Mouse (Mus musculus) gastrocnemius, postnatal 36 days (tissue): ENCODE results near the gene Vps53. TPM values are rescaled to one million over a fixed set of nuclear protein-coding genes. Genes with fewer than 3 reads are reported as not detected.

Experiments
- DNase-seq, 2 experiments: peaks; one replicate each; pipeline ENCODE4 v3.0.0; 2022
- intact Hi-C: fragments of 180-260 bp; cut with DNase I; formaldehyde crosslinking; loops from one replicate; pipeline ENCODE4 v1.15.1; 2025
- total RNA-seq, 2 experiments: library from RNA; stranded (reverse); gene quantifications; 2 replicates each; pipeline ENCODE4 v1.2.3; 2021

The Vps53 gene
- total RNA-seq, 2 experiments from 2014 or later = 20.2 TPM

- intact Hi-C loops = no loop called here
- no peak for DNase-seq
Measured at GRCm38 (mm10) chr11:76122571-76122970, 56.9 kb downstream of the Vps53 start.

GRCm38 (mm10) chr11:76121086-76121485, 58.4 kb downstream of the Vps53 start:
- DNase-seq = no peak
- intact Hi-C loops = no loop called here

- intact Hi-C loops = no loop called here
- DNase-seq = peak in 1 of 2 experiments; percentile 31
Measured at GRCm38 (mm10) chr11:76120407-76120901, 59.0 kb downstream of the Vps53 start.

DNA sequence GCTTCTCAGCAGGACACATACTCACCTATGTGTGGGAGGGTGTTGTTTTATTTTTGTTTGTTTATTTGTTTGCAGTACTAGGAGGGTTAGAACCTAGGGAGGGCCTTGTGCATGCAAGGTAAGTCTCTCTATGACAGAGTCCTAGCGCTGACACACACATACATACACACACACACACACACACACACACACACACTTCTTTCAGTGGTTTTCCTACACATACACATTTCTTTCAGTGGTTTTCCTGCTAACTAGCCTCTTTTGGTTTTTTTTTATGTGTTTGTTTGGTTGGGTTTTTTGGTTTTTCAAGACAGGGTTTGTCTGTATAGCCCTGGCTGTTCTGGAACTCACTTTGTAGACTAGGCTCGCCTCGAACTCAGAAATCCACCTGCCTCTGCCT, 69.0 kb downstream of the Vps53 start:
- no peak for DNase-seq
- intact Hi-C loops = no loop called here

DNA sequence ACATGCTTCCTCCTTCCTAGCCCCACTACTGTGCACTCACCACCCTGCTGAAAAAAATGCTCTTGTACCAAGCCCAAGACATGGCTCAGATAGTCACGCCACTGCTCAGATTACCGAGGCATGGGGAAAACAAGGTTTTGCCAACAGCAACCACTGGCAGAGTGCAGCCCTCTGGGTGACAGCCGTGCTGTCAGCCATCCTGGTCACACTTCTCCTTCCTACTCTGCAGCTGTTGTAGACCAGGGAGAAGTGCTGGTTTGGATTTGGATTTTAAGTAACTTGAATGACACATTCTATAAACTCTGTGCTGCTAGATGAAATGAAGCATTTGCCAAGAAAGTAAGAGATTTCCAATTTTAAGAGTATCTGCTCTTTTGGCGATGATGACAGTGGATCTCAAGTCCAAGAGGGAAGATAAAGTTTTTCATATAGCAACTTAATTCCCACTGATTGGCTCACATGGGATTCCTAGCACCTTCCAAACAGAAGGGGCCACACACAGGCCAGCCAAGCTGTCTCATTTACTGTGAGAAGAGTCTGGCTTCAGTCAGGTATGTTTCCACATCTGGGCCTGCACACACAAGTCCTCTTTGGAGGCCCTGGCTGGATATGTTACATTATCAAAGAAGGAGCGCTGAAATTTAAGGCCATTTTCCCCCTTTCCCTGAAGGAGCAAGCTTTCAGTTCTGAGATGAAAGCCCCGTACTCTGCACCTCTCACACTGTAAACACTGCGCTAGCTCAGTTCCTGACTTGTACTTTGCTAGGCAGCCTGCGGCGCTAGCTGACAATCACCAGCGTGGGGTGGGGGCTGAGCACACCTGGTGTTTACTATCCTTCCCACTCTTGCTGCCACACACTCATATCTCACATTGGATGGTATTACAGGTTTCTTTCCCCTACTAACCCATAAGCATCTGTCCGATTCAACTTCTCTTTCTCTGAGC, 72.6 kb downstream of the Vps53 start:
- intact Hi-C loops = no loop called here
- no peak for DNase-seq

- intact Hi-C loops = no loop called here
- no peak for DNase-seq
Measured at GRCm38 (mm10) chr11:76101154-76101553, 78.3 kb downstream of the Vps53 start.

DNA sequence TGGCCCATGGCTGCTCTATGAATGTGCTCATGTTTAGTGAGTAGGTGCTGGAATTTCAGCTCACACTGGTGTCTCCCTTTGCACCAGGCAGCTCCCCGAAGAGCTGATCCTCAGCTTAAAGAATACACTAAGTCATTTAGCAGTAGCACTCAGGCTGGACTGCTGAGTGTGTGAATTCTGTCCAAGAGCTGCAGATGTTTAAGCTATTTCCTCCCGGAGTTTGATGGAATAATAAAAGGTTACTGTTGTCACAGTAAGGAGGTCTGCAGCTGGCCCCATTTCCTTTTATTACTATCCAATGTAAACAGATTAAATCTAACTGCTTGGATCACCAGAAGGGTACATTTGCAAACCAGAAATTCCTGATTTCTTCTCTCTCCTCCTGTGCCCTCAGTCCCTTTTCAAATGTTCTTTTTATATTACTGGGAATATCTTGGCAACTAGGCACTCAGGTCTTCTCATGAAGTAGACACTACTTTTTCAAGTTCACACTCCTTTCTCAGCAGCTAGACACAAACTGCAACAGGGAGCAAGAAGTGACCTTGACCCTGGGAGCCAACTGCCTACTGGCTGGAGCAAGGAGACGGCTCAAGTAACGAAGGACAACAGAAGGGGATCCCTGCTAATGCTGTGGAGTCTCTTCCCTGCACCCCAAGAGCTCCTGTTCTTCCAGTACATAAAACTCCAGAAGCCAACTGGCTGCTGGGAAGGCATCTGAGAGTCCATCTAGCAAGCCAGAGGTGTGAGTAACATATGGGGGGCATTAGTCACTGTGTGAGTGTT, 80.1 kb downstream of the Vps53 start:
- no peak for DNase-seq
- intact Hi-C loops = no loop called here

DNA sequence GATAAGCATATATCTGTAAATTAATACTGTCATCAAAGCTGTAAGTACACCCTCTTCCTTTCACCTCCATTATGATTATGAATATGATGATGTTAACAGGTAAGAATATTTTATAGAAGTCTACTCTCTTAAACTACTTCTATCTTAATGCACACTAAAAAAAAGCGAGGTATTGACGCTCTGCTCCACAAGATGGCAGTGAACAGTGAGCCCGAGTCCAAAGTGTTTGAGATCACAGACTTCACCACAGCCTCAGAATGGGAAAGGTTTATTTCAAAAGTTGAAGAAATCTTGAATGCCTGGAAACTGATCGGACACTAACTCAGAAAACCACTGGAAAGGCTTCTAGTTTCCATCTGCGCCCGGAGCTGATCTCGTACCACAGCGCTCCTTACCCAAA, 85.8 kb downstream of the Vps53 start:
- DNase-seq = no peak
- intact Hi-C loops = no loop called here

- intact Hi-C loops = loop anchor here (10.0 kb wide), 1 partner anchor 315 kb away; the partner anchor contains the start of gene Timm22
- no peak for DNase-seq
Measured at GRCm38 (mm10) chr11:76089776-76090175, 89.7 kb downstream of the Vps53 start.

GRCm38 (mm10) chr11:76088506-76088905, 90.9 kb downstream of the Vps53 start:
- intact Hi-C loops = loop anchor here (10.0 kb wide), 1 partner anchor 316 kb away; the partner anchor contains the start of gene Timm22
- no peak for DNase-seq

- DNase-seq = peak in 1 of 2 experiments; percentile 28
- intact Hi-C loops = loop anchor here (2.0 to 10.0 kb wide), 2 partner anchors 81 to 319 kb away; partner anchors contain the start of gene Timm22
Measured at GRCm38 (mm10) chr11:76085898-76086591, 93.4 kb downstream of the Vps53 start.

- intact Hi-C loops = loop anchor here (2.0 to 10.0 kb wide), 3 partner anchors 58 to 320 kb away; partner anchors contain the start of genes Rflnb and Timm22
- DNase-seq = no peak
Measured at GRCm38 (mm10) chr11:76084943-76085342, 94.5 kb downstream of the Vps53 start.

GRCm38 (mm10) chr11:76083941-76084367, 95.5 kb downstream of the Vps53 start:
- intact Hi-C loops = loop anchor here (2.0 to 10.0 kb wide), 3 partner anchors 57 to 321 kb away; partner anchors contain the start of genes Rflnb and Timm22
- DNase-seq = no peak

DNA sequence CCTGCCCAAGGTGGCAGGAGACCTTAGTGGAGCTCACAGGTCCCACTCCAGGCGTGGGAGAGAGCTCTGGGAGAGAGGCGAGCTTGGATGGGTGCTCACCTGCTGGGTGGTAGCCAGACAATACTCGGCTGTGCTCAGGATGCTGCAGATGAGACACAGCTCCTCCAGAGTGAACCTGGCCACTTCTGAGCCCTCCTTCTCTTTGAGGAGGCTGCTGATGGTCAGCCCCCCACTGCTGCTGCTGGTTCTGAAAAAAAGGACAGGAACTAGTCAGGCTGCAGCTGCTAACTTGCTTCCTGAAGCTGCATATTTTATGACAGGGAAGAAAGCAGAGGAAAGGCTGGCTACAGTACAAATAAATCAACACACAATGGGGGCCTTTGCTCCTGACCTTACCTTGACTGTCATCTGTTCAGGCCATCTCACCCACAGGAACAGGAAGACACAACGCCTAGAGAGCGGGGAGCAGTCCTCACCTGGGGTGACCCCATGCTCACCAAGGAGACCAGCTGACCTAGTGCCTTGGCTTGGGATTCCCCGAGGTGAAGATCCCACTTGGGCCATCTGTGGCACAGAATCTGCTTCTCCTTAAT, 98.3 kb downstream of the Vps53 start:
- intact Hi-C loops = loop anchor here (5.0 to 10.0 kb wide), 2 partner anchors 54 to 324 kb away; partner anchors contain the start of genes Rflnb and Timm22
- no peak for DNase-seq

- intact Hi-C loops = loop anchor here (5.0 to 10.0 kb wide), 2 partner anchors 53 to 325 kb away; partner anchors contain the start of genes Rflnb and Timm22
Measured at GRCm38 (mm10) chr11:76080293-76080692, 99.2 kb downstream of the Vps53 start.

GRCm38 (mm10) chr11:76077341-76077740, 102.1 kb downstream of the Vps53 start:
- DNase-seq = no peak
- intact Hi-C loops = no loop called here

More at GRCm38 (mm10) chr11:76080293-76080692, 99.2 kb downstream of the Vps53 start:
- DNase-seq = no peak

DNA sequence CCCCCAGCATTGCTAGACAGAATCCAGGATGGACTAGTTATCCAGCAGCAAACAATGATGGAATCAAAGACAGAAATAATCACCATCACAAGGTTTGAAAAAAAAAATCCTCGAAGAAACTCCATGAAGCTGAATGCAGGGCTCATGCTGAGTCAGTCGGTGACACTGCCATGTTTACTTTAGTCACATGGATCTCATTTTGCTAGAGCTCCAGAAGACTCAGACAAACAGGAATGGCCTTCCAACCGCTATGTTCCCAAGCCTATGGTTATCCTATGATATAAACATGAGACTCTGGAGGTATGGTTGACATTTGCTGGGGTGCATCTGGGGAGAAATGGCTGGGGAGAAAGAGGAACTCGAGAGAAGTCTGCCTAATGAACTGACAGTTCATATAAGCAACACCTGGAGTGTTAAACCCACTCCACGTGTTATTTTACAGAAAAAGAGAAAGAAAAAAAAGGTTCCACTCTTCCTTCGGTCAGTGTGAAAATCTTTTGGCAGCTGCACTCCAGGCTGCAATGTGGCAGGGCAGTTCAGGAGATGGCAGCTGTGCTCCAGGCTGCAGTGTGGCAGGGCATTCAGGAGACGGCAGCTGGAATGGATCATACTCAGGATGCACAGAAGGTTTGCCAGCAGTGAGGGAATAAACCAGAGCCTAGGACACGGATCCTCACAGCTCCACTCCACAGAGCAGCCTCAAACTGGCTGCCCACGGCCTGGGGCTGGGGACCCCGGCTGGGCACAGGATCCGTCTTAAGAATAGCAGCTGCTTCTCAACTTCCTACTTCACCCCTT, 105.0 kb downstream of the Vps53 start:
- intact Hi-C loops = no loop called here
- DNase-seq = no peak

- intact Hi-C loops = loop anchor here (5.0 kb wide), 1 partner anchor 38 kb away; no protein-coding TSS in a partner anchor
Measured at GRCm38 (mm10) chr11:76069816-76070215, 109.6 kb downstream of the Vps53 start.

More at GRCm38 (mm10) chr11:76069816-76070215, 109.6 kb downstream of the Vps53 start:
- peak in 1 of 2 experiments; percentile 15 for DNase-seq
